Mouse (Mus musculus) cerebellum, postnatal 36 days (tissue): ENCODE measurements around the gene Cdh13.

Experiments used
- DNase-seq, 2 experiments: peaks; one replicate each; pipeline ENCODE4 v3.0.0; 2021 to 2022; ENCODE audit warnings: mixed read lengths in 2 of 2

Cdh13 gene

DNA sequence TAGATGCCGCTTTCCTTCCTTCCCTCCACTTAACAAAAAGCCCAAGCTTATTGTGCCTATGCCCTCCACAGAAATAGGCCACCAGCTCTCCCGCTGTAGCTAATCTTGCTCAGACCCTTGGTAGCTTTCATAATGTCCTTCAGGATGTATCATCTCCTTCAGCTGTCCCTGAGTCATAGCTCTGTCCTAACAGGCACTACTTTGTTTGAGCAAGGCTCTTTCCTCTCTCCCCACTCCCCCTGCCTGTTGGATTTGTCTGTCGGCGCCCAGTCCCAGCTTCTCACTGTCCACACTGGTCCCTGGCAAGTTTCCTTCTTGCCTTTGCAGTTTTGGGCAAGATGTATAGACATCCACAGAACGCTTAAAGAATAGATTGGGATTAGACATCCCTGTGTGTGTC lies 100.8 kb downstream of the Cdh13 start:
- DNase-seq: no peak

DNA sequence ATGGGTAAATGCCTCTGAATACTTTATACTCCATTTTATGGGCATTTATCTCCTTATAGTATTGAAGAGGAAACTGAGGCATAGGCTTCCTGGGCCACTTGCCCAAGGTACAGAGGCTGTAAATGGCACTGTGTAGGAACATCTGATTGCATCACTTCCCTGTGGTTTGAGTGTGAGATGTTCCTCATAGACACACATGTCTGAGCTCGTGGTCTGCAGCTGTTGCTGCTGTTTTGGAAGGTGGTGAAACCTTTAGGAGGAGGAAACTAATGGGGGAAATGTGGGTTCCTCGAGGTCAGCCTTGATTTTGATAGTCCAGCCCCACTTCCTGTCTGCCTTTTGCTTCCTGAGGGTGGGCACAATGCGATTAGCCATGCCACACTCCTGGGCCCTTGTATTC lies 105.9 kb downstream of the Cdh13 start:
- no peak for DNase-seq

DNA sequence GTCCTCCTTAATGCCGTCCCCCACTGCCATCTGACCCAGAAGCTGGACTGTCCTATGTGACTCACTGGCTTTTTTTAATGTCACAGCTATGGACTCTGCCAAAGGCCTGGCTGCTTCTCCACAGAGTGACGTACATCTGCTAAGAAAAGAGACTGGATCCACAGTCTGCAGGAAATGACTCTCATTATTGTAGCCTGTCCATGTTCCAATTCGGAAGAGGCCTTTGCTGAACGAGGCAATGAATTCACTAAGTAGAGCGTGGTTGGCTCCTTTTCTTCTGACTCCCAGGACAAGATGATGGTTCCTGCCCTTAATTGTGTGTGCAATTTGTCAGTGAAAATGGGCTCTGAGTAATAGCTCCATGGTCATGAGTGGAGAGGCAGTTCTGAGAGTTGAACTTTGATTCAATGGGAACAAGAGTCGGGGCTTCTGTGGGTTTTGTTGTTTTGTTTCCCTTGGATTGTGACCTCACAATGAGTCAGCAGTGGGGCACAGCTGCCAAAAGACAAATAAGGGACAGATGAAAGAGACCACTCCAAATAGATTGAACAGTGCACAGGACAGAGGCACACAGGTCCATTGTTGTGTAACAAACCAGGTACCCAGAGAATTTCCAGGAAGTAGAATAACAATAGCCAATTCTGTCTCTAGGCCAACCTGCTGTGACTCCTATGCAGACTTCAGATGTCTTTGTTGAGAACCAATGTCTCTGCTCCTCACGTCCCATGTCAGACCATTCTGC lies 110.5 kb downstream of the Cdh13 start:
- peak; percentile 34 to 41 for DNase-seq

DNA sequence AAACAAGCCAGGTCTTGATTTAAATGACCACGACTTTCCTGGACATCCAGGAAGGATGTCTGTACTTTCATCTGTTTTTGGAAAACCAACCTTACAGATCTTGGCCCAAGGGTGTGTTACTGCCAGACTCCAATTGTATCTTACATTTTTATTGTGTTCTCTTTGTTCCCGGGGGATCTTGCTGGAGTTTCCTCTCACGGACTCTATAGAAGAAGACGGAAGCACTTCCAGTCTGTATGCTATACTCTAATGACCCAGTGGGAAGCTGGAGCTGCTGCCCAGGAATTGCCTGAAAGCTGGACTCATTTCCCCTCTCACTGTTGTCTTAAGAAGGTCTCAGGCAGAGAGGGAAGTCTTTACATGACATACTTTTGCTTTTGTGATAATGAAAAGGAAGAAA lies 111.6 kb downstream of the Cdh13 start:
- DNase-seq: no peak

DNA sequence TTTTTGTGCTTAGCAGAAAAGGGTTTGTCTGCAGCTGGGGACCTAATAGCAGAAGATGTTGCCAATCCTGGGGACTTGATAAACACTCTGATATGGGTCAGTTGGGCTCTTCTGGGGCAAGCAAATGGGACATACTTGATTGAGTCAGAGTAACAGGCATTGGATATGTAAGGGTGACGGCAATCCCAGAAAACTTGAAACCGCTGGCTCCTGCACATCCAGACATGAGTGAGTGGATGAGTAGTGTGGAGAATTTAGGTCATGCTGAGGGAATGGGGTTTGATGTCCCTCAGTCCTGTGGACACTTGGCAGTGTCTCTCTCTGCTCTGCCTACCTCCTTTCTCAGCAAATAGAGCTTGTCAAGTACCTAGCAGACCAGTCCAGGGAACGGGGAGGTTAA lies 121.3 kb downstream of the Cdh13 start:
- DNase-seq: no peak

DNA sequence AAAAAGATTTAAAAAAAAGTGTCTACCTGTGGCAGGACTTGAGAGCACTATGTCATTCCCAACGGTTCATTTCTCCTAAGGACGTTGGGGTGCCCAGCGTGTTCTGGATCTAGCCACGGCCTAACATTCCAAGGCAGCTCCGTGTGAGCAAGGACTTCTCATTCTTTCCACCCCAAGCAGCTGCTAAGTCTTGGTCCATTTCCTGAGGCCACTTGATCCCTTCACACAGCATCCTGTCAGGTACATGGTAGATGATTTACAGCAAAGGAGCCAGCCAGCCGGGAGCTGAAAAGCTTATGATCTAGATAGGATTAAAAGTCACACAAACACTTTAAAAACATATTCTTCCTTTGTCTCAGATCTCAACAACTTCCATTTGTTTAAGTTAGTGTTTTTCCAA lies 123.8 kb downstream of the Cdh13 start:
- DNase-seq: no peak

DNA sequence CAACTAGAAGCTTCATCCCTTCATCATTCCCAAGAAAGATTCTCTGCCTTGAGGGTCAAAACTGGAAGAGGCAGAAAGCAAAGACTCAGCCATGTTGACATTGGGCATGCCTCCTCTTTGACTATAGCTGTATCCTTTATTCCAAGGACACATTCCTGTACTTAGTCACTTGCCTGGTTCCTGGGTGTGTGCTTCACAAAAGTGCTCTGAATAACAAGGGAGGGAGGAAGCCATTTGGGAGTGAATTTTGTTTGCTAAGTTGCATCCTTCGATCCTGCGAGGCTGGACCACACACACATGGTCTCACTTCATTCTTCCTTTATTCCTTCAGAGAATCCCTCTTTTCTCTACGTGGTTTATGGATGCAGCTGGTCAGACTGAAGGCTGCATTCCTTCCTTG lies 125.9 kb downstream of the Cdh13 start:
- no peak for DNase-seq

DNA sequence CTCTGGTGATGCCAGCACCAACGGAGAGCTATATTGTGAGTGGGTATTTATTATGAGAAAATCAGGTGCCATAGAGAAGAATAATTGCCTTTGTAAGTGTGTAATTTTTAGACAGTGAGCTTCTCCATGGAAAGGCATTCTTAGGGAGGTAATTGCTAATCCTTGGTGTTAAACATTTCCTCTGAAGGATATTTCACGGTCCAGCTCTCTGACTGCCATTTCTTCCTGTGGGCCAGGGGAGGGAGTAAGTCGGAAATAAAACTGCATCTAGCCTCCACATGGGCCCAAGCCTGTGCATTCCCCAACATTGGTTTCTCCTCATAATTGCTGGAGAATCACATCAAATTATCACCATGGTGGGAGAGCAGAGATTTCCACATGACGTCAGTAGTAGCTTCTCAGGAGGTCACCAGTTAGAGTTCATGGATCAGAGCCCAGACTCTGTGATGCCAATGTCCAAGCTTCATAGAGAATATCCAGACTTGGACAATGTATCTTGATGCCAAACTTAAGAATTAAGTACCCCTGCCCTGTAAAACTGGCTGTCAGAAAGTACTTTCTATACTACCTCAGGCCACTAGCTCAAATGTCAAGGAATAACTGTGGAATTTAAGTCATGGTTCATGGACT lies 126.9 kb downstream of the Cdh13 start:
- DNase-seq: no peak

DNA sequence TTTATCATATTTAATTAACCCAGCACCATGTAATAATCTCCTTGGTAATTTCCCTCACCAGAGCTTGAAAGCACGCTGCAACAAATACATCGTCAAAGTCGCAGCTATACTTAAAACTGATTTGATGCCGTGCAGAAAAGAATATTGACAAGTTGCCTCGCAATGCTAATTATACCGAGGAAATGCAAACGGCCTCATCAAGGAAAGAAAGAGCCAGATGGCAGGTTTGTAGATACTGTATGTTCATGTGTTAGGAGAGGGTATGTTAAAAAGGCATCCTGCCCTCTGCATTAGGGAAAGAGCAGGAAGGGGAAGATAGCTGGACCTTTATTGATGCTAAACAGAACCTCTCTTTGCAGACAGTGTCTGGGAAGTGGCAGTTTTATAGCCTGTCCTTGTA lies 132.1 kb downstream of the Cdh13 start:
- no peak for DNase-seq

DNA sequence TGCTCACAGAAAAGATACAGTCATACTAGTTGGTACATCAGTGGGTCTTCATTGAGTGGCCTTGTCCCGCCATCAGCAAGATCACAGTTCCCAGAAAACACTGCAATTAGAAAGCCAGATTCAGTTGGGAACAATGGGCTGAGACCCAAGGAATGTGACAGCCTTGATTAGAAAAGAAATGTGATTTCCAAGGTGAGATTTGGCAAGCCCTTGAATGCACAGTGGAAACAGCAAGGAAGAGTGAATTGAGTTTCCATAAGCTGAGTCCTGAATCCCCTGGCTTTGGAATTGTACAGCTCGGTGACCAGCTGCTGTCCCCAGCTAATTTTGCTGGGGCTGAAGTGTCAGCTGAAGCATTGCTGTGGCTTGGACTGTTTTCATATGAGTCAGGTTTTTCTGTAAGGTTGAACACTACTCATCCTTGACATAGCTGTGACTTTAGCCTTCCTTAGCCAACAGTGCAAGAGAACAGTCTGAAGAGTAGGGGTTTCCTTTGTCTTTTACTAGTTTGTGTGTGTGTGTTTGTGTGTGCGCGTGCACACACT lies 133.3 kb downstream of the Cdh13 start:
- no peak for DNase-seq

DNA sequence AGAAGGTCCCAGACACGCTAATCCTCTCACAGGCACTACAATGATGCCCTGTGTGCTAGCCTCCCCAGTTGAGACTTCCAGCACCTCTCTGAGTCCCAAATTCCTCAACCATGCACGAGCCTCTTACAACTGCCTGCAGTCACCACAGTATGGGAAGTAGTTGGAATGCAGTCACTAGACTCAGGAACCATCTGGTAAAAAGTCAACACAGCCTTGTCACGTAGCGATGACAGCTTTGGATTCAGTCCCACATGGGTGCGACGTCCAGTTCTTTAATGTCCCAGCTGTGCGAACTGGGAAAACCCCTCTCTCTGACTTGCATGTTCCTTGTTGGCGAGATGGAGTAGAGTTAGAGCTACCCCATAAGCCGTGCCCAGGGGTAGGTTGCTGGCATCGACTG lies 139.1 kb downstream of the Cdh13 start:
- no peak for DNase-seq

DNA sequence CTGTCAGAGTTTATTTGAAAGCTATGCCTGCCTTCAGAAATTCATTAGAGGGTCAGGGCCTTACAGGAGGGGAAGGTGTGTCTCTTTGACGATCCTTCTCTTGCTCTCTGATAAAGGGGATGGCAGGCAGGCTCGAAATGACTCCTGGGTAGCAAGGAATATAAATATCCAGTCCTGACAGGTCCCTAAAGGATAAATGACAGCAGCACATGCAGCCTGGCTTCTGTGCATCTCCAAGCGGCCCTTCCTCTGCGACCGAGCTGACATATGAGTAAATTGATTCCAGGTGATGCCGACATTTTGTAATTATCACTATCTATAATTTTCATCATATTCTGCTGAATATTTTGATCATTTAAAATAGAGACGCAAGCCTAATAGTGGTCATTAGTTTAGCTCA lies 145.4 kb downstream of the Cdh13 start:
- no peak for DNase-seq

DNA sequence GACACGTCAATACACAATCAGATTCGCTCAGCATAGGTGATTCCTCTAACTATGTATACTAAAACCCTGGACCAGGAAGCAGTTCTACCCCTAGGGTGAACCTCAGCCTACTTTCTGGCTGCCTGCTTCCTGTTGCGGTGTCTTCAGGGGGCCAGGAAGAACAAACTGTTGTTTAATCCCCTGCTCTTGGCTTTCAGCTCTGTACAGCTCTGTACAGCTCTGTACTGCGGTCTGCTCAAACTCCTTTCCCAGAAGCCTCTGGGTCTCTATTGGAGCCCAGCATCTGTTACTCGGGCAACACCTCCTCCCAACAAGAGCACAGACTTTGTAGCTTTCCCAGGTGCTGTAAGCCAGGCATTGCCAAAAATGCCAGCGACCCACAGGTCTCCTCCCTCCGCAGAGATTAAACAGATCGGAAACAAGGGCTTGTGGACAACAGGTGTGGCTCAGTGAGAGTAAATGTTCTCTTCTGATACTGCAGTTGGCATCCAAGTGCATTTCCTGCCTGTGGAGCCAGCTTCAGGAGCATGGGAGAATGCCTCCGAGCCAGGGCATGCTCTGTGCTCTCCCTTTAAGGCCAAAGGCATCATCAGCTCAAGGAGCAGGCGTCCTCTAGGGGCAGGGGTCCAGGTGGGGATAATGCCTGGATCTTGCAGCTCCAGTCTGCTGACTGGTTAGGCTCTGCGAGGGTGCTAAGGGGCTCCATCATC lies 148.4 kb downstream of the Cdh13 start:
- no peak for DNase-seq

DNA sequence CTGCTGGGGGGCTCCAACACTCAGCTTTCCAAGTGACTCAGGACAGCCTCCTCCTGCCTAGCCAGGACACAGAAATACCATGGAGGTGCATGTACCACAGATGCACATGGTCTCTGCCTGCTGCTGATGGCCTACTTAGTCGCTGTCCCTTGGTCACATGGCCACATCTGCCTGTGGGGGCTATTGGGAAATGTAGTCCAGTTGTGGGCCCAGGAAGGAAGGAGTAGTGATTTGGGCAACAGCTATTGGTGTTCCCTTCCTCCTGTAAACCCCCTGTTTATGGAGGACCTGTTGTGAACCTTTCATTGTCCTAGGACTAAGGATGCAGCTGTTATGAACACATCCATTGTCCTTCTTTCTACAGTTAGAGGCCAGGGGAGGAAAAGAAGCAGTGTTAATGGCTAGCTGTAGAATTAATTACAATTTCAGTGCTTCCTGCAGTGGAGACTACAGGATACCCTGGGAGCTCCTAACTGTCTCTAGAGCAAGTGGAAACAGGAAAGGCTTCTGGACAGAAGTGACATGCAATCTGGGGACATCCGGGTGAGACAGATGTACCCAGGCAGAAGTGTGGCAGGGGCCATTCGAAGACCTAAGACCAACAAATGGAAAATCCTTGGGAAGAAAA lies 150.1 kb downstream of the Cdh13 start:
- no peak for DNase-seq

DNA sequence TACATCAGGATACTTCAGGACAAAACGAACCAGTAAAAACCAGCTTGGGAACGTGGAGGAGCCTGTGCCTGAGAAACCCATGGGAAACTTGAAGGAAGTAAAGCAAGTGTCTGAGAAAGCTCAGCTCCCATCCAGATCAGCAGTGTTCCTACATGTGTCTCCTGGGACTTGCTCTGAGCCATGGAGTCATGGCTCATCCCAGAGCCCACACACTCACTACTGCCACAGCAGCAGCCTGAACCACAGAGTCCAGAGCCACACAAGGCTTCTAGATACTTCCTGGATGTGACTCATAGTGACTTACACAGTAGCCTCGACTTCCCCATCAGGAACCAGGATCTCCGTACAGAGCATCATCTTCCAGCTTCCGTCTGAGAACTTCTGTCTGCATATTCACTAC lies 153.2 kb downstream of the Cdh13 start:
- DNase-seq: no peak

DNA sequence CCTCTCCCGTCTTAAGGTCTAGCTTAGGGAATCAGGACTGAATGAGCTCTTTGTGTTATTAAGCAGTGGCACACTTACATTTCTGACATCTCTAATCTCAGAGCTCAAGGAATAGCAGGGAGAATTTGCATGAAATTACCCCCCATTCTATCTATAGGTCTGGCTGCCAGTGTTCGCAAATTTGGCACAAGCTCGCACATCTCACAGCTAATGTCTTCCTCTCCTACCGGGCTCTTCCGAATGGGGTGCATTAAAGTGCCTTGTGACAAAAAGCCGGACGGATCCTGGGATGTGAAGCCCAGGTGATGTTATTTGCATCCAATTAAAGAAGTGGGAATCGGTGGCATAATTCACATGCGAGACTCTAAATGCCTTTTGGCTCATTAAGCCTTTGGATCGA lies 153.6 kb downstream of the Cdh13 start:
- DNase-seq: no peak

DNA sequence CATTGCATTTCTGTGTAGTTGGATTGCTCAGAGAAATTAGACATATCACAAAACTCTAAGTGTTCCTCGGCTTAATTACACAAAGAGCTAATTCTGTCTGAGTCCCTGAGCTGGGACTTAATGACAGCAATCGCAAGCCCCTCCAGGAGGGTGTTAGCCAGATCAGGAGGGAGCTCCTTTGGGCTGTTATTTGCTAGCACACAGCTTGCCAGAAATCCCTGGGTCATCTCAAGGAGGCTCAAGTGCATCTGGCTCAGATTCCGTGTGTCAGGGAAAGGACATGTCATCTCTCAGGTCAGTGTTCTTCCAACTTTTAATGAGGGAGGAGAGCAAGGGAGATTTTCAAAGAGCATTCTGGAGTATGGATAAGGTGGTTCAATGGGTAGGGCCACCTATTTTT lies 154.3 kb downstream of the Cdh13 start:
- DNase-seq: no peak

DNA sequence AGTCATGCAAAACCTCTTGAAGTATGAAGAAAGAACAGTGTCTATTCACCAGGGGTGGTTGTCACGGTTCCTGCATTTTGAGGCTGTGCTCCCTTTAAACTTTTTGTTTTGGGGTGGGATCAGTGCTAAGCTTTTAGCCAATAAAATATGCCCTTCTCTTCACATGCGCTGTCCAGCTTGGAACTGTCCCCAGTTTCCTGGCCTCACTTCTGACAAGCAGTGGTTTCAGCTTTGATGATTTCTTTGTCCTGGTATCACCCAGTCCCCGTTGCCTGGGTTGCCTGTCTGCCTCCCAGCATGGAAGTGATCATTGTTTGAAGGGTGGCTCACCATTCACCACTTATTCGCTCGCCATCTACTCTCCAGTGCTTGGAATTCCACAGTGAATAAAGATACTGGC lies 156.3 kb downstream of the Cdh13 start:
- DNase-seq: no peak

DNA sequence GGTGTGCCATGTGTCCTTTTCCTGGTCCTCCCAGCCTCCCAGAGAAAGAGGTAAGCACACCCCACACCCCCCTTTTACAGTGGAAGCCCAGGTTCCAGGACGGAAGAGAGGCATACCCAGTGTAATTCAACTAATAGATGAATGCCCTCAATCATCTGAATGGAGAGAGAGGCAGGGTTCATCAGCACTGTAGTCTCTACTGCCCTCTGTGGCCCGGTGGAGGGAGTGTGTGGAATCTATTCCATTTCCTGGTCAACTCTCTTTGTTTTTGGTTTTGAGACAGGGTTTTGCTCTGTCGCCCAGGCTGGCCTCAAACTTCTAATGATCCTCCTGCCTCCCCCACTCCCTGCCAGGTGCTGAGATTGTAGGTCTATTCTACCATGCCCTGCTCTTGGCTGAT lies 159.8 kb downstream of the Cdh13 start:
- DNase-seq: peak; percentile 8 to 28

DNA sequence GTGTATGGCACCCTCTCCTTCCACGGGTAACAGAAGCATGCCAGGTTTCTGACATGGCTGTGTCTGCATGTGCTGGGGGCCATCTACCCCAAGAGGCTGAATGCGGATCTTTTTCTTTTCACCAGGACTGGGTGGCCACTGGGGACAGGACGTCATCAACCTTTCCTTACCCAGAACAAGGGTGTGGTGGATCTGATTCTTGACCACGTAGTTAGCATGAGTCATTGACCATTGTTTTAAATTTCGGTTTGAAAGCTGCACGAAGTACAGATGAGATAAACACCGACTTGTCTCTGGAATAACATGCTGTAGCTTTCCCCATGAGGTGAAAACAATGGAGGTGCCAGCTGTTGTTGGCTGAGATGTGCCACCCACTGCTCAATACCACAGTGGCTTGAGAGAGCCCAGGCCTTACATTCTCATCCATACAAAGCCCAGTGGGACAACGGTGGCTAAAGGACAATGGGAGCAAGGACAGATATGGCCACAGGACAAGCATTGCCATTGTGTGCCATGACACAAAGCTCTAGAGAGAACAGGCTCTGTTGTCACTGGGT lies 161.2 kb downstream of the Cdh13 start:
- DNase-seq: no peak

DNA sequence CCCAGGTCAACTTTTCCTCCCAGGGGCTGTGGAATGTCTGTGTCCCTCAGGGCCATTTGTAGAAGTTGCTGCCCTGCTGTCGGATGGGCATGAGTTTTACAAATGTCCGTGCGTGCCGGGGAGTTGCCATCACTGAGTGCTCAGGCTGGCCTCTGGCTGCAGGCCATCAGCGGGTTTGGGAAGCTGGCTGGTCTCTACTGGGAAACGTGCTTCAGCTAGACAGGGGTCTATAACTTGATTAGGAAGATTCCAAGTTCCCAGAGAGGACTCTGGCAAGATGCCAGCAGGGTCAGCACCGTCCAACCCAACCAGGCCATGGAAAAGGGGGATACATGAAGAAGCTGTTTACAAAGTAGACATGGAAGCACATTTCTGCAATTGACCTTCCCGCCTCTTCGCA lies 163.0 kb downstream of the Cdh13 start:
- peak in 1 of 2 experiments; percentile 9 for DNase-seq

DNA sequence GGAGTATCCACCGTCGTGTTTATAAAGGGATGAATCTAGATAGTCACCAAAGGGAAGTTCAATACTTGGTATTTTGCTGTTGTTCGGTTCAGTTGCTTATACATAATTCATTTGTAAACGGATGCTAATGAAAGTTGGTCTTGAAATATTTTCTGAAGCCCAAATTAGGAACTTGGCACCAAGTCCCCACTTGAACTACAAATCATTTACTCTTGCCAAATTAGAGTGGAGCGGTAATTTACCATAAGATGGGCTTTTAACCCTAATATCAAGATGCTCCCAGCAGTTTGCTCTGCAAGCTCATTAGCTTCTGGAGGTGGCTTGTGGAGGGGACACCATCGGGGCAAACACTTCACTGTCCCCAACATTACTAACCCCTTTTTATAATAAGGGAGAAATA lies 164.5 kb downstream of the Cdh13 start:
- no peak for DNase-seq

DNA sequence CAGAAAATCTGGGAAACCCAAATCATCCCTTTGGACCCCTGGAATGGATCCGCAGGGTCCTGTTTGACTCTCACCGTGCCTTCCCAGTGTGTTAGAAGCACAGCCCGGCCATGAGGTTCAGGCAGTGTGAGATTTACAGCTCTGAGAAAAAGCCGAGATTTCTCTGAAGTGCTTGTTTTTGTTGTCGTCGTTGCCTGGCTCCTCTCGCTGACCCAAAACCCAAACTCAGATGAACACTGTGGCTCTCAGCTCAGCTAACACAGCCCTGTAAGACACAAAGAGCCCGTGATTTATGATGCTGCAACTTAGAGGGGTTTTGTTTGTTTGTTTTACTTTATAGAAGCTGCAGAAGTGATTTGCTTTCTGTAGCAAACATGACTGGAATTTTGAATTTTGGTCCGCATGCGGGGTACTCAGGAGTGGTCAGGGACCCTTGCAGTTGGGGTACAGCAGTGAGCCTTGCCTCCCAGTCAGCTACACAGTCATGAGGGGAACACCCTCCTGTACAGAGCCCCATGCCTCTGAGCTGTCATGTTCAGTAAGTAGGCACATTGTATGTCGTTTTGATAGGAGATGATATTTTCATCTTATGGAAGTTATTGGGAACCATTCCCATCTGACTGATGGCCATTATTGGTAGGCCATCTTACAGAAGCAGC lies 169.0 kb downstream of the Cdh13 start:
- DNase-seq: no peak
